Mouse (Mus musculus) MEL (cell line): ENCODE data around the gene Trim66.

Experiments
- CTCF ChIP-seq, 3 experiments: IDR thresholded peaks in 2 of 3; conservative IDR thresholded peaks in 1 of 3; 2 replicates each; pipeline ENCODE4 v1.5.1; 2011 to 2012; ENCODE audit warnings: low read length in 3 of 3, low read depth in 2 of 3, mild to moderate bottlenecking in 2 of 3, improper control_type of control experiment in 1 of 3, inconsistent platforms in 1 of 3, mixed read lengths in 1 of 3, moderate library complexity in 1 of 3; ENCODE audit not compliant: control insufficient read depth in 1 of 3, insufficient read depth in 1 of 3, poor library complexity in 1 of 3, severe bottlenecking in 1 of 3
- POLR2A ChIP-seq, 2 experiments: IDR thresholded peaks; 2 replicates each; pipeline ENCODE4 v1.6.1; 2011 to 2012; ENCODE audit warnings: low read length in 2 of 2, mild to moderate bottlenecking in 2 of 2, control low read depth in 1 of 2, improper control_type of control experiment in 1 of 2, low read depth in 1 of 2, moderate library complexity in 1 of 2; ENCODE audit not compliant: control insufficient read depth in 1 of 2, insufficient read depth in 1 of 2, poor library complexity in 1 of 2

DNA sequence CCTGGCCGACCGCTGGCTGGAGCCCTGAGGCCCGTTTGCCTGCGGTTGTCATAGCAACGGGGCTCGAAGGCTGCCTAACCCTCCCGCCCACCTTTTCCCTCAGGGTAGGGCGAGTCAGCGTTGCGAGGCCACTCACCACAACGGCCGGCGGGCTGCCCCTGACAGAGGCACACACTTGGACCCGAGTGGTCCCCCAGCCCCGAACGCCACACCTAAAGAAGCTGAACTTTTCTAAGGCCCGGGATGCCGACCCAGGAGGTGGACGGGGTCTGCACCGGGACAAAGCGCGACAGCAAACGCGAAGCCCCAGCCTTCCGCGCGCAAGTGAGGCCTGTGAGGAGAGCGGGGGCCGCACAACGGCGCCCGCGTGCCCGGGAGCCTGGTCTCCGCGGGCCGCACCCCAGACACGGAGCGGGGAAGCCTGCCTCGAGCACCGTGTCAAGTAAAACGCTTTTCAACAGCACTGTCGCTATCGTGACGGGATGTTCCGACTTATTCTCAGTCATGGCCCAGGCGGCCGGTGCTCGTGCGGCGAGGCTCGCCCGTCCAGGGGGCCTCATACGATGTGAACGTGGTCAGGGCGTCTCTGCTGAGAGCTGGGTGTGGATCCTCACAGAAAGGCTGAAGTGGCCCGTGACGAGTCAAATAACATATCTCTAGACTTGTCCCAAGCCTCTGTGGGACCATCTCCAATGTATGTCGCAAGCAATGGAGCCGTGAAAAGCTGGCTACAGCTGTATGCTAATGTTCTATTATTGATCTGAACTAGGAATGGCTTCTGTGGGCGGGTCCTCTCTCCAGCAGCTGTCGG is 68.9 kb downstream of the Trim66 start, which contains the start of gene Stk33:
- TF ChIP-seq POLR2A (IDR thresholded peaks at IDR 0.05; ENCODE audit: control insufficient read depth in 1 of 2, insufficient read depth in 1 of 2, low read depth in 1 of 2, low read length in 2 of 2, poor library complexity in 1 of 2): no peak
- TF ChIP-seq CTCF (IDR thresholded peaks at IDR 0.05 in 2 of 3, conservative IDR thresholded peaks at IDR 0.05 in 1 of 3; ENCODE audit: control insufficient read depth in 1 of 3, insufficient read depth in 1 of 3, low read depth in 2 of 3, low read length in 3 of 3, poor library complexity in 1 of 3, severe bottlenecking in 1 of 3): no peak
